Mouse (Mus musculus): ENCODE results near the gene Acod1. TPM values are rescaled to one million over a fixed set of nuclear protein-coding genes. Genes with fewer than 3 reads are reported as not detected.

The Acod1 gene
- total and polyA plus RNA-seq, 2 experiments = 0.07 to 0.09 TPM

DNA sequence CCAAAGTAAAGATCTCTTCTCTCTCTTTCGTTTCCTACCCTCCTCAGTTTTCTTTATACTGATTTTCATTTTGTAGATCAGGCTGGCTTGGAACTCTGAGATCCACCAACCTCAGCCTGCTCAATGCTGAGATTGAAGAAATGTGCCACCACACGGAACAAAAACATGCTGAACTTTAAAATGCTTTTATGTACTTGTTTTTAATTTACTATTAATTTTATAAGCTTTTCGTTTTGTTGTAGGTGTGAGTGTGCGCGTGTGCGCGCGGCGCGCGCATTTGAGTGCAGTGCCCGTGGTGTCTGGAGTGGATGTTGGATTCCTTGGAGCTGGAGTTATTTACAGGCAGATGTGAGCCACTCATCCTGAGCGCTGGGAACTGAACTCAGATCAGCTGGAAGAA lies 53.5 kb downstream of the Acod1 start:
- peaks cover 15% of the 10 kb centered on the region for H3K4me1 ChIP-seq (ENCODE audit: control insufficient read depth, insufficient read depth, low read length)
- H3K36me3 ChIP-seq (ENCODE audit: control insufficient read depth, insufficient read depth, low read length) = peaks cover 2% of the 10 kb centered on the region; the same call in 1 of the 2 replicates
- no peaks in the 10 kb centered on the region for H3K27me3 ChIP-seq (ENCODE audit: control insufficient read depth, insufficient read depth, low read length)
- no peak overlapping the region for H3K9ac ChIP-seq (ENCODE audit: low read depth, low read length)
- no peak overlapping the region for H3K27ac ChIP-seq (replicated peaks; ENCODE audit: insufficient read depth, low read depth, low read length)
- 87% methylated on average over 13 of the region's 13 CpGs for WGBS
- H3K4me3 ChIP-seq (ENCODE audit: insufficient read depth, low read depth, low read length) = no peak overlapping the region
- TF ChIP-seq CTCF (IDR thresholded peaks at IDR 0.05; ENCODE audit: low read depth, low read length) = no peak
- TF ChIP-seq POLR2A (IDR thresholded peaks at IDR 0.05; ENCODE audit: extremely low read depth, insufficient read depth, low read length) = no peak
- DNase-seq (ENCODE audit: extremely low read depth, low read depth, low spot score) = no peak
- peaks cover 13% of the 10 kb centered on the region for H3K79me2 ChIP-seq (ENCODE audit: control insufficient read depth, insufficient read depth, low read length)

DNA sequence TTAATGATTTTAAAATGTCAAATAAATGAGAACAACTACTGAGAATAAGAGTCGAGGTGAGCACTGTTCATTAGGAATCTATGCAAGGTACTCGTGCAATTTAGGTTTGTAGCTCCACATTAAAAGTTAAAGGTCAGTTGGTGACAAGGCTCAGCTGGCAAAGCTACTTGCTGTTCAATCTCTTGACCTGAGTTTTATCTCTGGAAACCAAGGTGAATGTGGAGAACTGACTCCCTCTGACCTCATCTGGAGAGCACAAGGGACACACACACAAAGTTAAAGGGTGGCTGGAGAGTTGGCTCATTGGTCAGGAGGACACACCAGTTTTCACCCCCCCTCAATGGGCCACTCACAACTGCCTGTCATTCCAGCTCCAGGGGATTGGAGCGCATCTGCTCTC lies 54.4 kb downstream of the Acod1 start:
- peak; percentile 81 for DNase-seq (ENCODE audit: extremely low read depth, low read depth, low spot score)

GRCm38 (mm10) chr14:103102246-103102645 lies 55.5 kb downstream of the Acod1 start:
- no peak for TF ChIP-seq POLR2A (IDR thresholded peaks at IDR 0.05; ENCODE audit: extremely low read depth, insufficient read depth, low read length)
- TF ChIP-seq CTCF (IDR thresholded peaks at IDR 0.05; ENCODE audit: low read depth, low read length) = no peak
- Histone ChIP-seq H3K4me1 (ENCODE audit: control insufficient read depth, insufficient read depth, low read length) (peaks cover 10% of the 10 kb centered on the region), H3K79me2 (ENCODE audit: control insufficient read depth, insufficient read depth, low read length) (peaks cover 5% of the 10 kb centered on the region), H3K27me3 (ENCODE audit: control insufficient read depth, insufficient read depth, low read length) (no peaks in the 10 kb centered on the region), H3K27ac (replicated peaks; ENCODE audit: insufficient read depth, low read depth, low read length) (no peak overlapping the region), H3K9ac (ENCODE audit: low read depth, low read length) (no peak overlapping the region), H3K36me3 (ENCODE audit: control insufficient read depth, insufficient read depth, low read length) (no peaks in the 10 kb centered on the region), H3K4me3 (ENCODE audit: insufficient read depth, low read depth, low read length) (no peak overlapping the region)
- 39% methylated on average over 6 of the region's 6 CpGs for WGBS
- no peak for DNase-seq (ENCODE audit: extremely low read depth, low read depth, low spot score)

More for the DNA sequence above, 54.4 kb downstream of the Acod1 start:
- Histone ChIP-seq H3K36me3 (ENCODE audit: control insufficient read depth, insufficient read depth, low read length) (no peaks in the 10 kb centered on the region), H3K27ac (replicated peaks; ENCODE audit: insufficient read depth, low read depth, low read length) (no peak overlapping the region), H3K9ac (ENCODE audit: low read depth, low read length) (no peak overlapping the region), H3K79me2 (ENCODE audit: control insufficient read depth, insufficient read depth, low read length) (peaks cover 7% of the 10 kb centered on the region), H3K4me1 (ENCODE audit: control insufficient read depth, insufficient read depth, low read length) (peaks cover 15% of the 10 kb centered on the region), H3K4me3 (ENCODE audit: insufficient read depth, low read depth, low read length) (no peak overlapping the region), H3K27me3 (ENCODE audit: control insufficient read depth, insufficient read depth, low read length) (no peaks in the 10 kb centered on the region)
- TF ChIP-seq POLR2A (IDR thresholded peaks at IDR 0.05; ENCODE audit: extremely low read depth, insufficient read depth, low read length) (no peak), CTCF (IDR thresholded peaks at IDR 0.05; ENCODE audit: low read depth, low read length) (no peak)
- WGBS = 59% methylated on average over 3 of the region's 3 CpGs

DNA sequence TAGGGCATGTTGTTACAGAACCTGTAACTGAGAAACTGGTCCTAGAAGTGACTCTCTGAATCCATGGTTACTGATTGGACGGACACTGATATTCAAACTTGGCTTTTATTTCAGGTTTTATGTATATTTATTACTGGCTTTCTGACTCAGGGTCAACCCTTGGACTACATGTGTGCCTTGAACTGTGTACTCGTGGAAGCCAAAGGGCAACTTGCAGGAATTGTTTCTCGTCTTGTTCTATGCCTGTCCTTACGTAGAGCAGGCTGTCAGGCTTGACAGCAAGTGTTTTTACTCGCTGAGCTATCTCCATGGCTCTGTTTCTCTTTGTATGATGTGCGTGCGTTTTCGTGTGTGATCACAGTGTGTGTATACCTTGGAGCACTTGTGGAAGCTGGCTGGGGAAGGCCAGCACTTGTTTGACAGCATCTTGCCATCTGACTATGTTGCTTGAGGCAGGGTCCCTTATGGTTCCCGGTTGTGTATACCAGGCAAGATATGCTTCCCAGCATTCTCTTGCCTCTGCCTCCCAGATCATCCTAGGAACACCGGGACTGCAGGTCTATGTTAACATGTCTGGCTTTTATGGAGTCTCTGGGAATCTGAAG lies 56.1 kb downstream of the Acod1 start:
- no peak overlapping the region for H3K4me3 ChIP-seq (ENCODE audit: insufficient read depth, low read depth, low read length)
- WGBS = 55% methylated on average over 10 of the region's 10 CpGs

More for the DNA sequence above, 56.1 kb downstream of the Acod1 start:
- no peaks in the 10 kb centered on the region for H3K36me3 ChIP-seq (ENCODE audit: control insufficient read depth, insufficient read depth, low read length)
- no peak overlapping the region for H3K27ac ChIP-seq (replicated peaks; ENCODE audit: insufficient read depth, low read depth, low read length)
- H3K4me1 ChIP-seq (ENCODE audit: control insufficient read depth, insufficient read depth, low read length) = peaks cover 8% of the 10 kb centered on the region
- H3K79me2 ChIP-seq (ENCODE audit: control insufficient read depth, insufficient read depth, low read length) = peaks cover 5% of the 10 kb centered on the region
- no peaks in the 10 kb centered on the region for H3K27me3 ChIP-seq (ENCODE audit: control insufficient read depth, insufficient read depth, low read length)
- DNase-seq (ENCODE audit: extremely low read depth, low read depth, low spot score) = peak; percentile 56
- H3K9ac ChIP-seq (ENCODE audit: low read depth, low read length) = no peak overlapping the region
- TF ChIP-seq POLR2A (IDR thresholded peaks at IDR 0.05; ENCODE audit: extremely low read depth, insufficient read depth, low read length) (no peak), CTCF (IDR thresholded peaks at IDR 0.05; ENCODE audit: low read depth, low read length) (no peak)

Other genes starting within 250 kb of the Acod1 start
- gene Kctd12, start 64.3 kb upstream of the Acod1 start, total RNA-seq (2014; rRNA removed) = 7.2 and 10.4 TPM in 2 replicates
- gene Kctd12, start 64.3 kb upstream of the Acod1 start, polyA plus RNA-seq (2012; rRNA removed) = 3.1 and 3.8 TPM in 2 replicates
- 30.3 and 41.9 TPM in 2 replicates for gene Cln5, start 23.2 kb downstream of the Acod1 start, total RNA-seq (2014; rRNA removed)
- 17.2 and 20.2 TPM in 2 replicates for gene Cln5, start 23.2 kb downstream of the Acod1 start, polyA plus RNA-seq (2012; rRNA removed)
- gene Fbxl3, start 52.6 kb downstream of the Acod1 start, total RNA-seq (2014; rRNA removed) = 51.0 and 51.1 TPM in 2 replicates
- gene Fbxl3, start 52.6 kb downstream of the Acod1 start, polyA plus RNA-seq (2012; rRNA removed) = 25.6 and 27.9 TPM in 2 replicates

All from liver, adult 2 months (tissue).